Mouse (Mus musculus) heart, embryonic 13.5 days (tissue): ENCODE measurements around the gene Morc3. TPM values are rescaled to one million over a fixed set of nuclear protein-coding genes. Genes with fewer than 3 reads are reported as not detected.
"Not testable (repeated sequence)": the region's sequence is repeated elsewhere in the genome, so short reads cannot be mapped to it uniquely, and the experiment has no call there.

ENCODE experiments used
- ATAC-seq: fragments of 200-750 bp; cut with Nextera tagmentation; 2 replicates; pipeline ENCODE4 v1.8.0; 2017; ENCODE audit warnings: moderate TSS enrichment; ENCODE audit not compliant: insufficient number of reproducible peaks, low FRiP score, low TSS enrichment; ENCODE audit errors: extremely low read depth
- H3K27ac ChIP-seq: fragments of 300-500 bp; sonication (generic); replicated peaks from 2 replicates; pipeline ENCODE4 v1.5.1; 2015; ENCODE audit warnings: moderate library complexity, mild to moderate bottlenecking, inconsistent platforms
- H3K27me3 ChIP-seq: fragments of 300-500 bp; sonication (generic); replicated peaks from 2 replicates; pipeline ENCODE4 v1.6.1; 2015; ENCODE audit warnings: mild to moderate bottlenecking, inconsistent platforms
- H3K36me3 ChIP-seq: fragments of 300-500 bp; sonication (generic); 2 replicates; pipeline ENCODE4 v1.6.1; 2015; ENCODE audit warnings: mild to moderate bottlenecking, inconsistent platforms
- H3K4me1 ChIP-seq: fragments of 300-500 bp; sonication (generic); 2 replicates; pipeline ENCODE4 v1.6.1; 2015; ENCODE audit warnings: inconsistent platforms
- H3K4me2 ChIP-seq: fragments of 300-500 bp; sonication (generic); 2 replicates; pipeline ENCODE4 v1.6.1; 2015; ENCODE audit warnings: inconsistent platforms, mild to moderate bottlenecking, moderate library complexity
- H3K4me3 ChIP-seq: fragments of 300-500 bp; sonication (generic); 2 replicates; pipeline ENCODE4 v1.5.1; 2015; ENCODE audit warnings: moderate library complexity, mild to moderate bottlenecking, inconsistent platforms
- H3K9ac ChIP-seq: fragments of 300-500 bp; sonication (generic); 2 replicates; pipeline ENCODE4 v1.6.1; 2015; ENCODE audit warnings: inconsistent platforms, mild to moderate bottlenecking, moderate library complexity
- H3K9me3 ChIP-seq: fragments of 300-500 bp; sonication (generic); 2 replicates; pipeline ENCODE4 v1.6.1; 2016; ENCODE audit warnings: inconsistent platforms
- WGBS: fragments of 180-500 bp; shearing (Covaris S2); methylation state at CpG from one replicate; pipeline ENCODE4 v1.1.7; 2015; ENCODE audit warnings: mixed read lengths; 5-methylcytosine and 5-hydroxymethylcytosine counted together
- polyA plus RNA-seq: library from polyadenylated mRNA; unstranded; fragments of >200 nt; fragmentation: Nextera tagmentation; extraction: Ambion mirVana; gene quantifications from 2 replicates; pipeline ENCODE4 v1.2.1, GENCODE M21; 2015

The Morc3 gene
- polyA plus RNA-seq, 1 experiment from 2014 or later, result 19.1 TPM

- no peak for ATAC-seq
- no peak overlapping the region for H3K4me2 ChIP-seq
- no peaks in the 10 kb centered on the region for H3K36me3 ChIP-seq
- H3K4me3 ChIP-seq, result no peak overlapping the region
- H3K27ac ChIP-seq, result no peak overlapping the region
- H3K9me3 ChIP-seq, result peaks cover 26% of the 10 kb centered on the region
- H3K4me1 ChIP-seq, result peaks cover 15% of the 10 kb centered on the region
- no peak overlapping the region for H3K9ac ChIP-seq
- no peaks in the 10 kb centered on the region for H3K27me3 ChIP-seq
- WGBS, result 62% methylated on average over 1 of the region's 1 CpGs
Measured at GRCm38 (mm10) chr16:93820040-93820439, 11.9 kb upstream of the Morc3 start.

DNA sequence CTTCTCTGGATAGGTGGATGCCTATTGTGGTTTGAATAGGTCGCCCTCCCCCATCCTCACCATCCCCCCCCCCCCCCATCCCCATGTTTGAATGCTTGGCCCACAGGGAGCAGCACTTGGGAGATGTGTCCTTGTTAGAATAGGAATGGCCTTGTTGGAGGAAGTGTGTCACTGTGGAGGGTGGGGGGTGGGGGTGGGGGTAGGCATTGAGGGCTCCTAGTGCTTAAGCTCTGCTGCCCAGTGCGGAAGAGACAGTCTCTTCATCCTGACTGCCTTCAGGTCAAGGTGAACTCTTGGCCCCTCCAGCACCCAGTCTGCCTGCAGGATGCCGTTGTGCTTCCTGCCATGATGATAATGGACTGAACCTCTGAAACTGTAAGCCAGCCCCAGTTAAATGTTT lies 10.2 kb upstream of the Morc3 start:
- H3K9me3 ChIP-seq, result peaks cover 26% of the 10 kb centered on the region

GRCm38 (mm10) chr16:93822433-93823225 lies 9.3 kb upstream of the Morc3 start:
- H3K27ac ChIP-seq, H3K4me3 ChIP-seq, H3K27me3 ChIP-seq, H3K36me3 ChIP-seq, H3K9ac ChIP-seq, ATAC-seq, H3K4me1 ChIP-seq, H3K4me2 ChIP-seq: not testable (repeated sequence)
- WGBS, result 66% methylated on average over 5 of the region's 8 CpGs
- H3K9me3 ChIP-seq, result peaks cover 26% of the 10 kb centered on the region

More for the DNA sequence above, 10.2 kb upstream of the Morc3 start:
- 84% methylated on average over 3 of the region's 3 CpGs for WGBS
- ATAC-seq, result no peak
- Histone ChIP-seq H3K4me1 (peaks cover 4% of the 10 kb centered on the region; the same call in 1 of the 2 replicates), H3K4me2 (no peak overlapping the region), H3K27me3 (no peaks in the 10 kb centered on the region), H3K4me3 (no peak overlapping the region), H3K9ac (no peak overlapping the region), H3K36me3 (no peaks in the 10 kb centered on the region), H3K27ac (no peak overlapping the region)

- 75% methylated on average over 4 of the region's 4 CpGs for WGBS
- Histone ChIP-seq H3K9me3 (peaks cover 26% of the 10 kb centered on the region), H3K4me2 (no peak overlapping the region), H3K4me1 (no peaks in the 10 kb centered on the region), H3K9ac (no peak overlapping the region), H3K27me3 (no peaks in the 10 kb centered on the region), H3K4me3 (no peak overlapping the region), H3K27ac (no peak overlapping the region), H3K36me3 (no peaks in the 10 kb centered on the region)
- no peak for ATAC-seq
Measured at GRCm38 (mm10) chr16:93824799-93825198, 7.1 kb upstream of the Morc3 start.

GRCm38 (mm10) chr16:93825463-93825862 lies 6.5 kb upstream of the Morc3 start:
- Histone ChIP-seq H3K27me3 (no peaks in the 10 kb centered on the region), H3K9me3 (peaks cover 26% of the 10 kb centered on the region), H3K27ac (no peak overlapping the region), H3K4me3 (no peak overlapping the region), H3K36me3 (no peaks in the 10 kb centered on the region), H3K4me1 (no peaks in the 10 kb centered on the region), H3K4me2 (no peak overlapping the region), H3K9ac (no peak overlapping the region)
- ATAC-seq, result no peak
- 77% methylated on average over 4 of the region's 4 CpGs for WGBS

- no peaks in the 10 kb centered on the region for H3K36me3 ChIP-seq
- H3K4me3 ChIP-seq, result no peak overlapping the region
- H3K4me1 ChIP-seq, result no peaks in the 10 kb centered on the region
- H3K27ac ChIP-seq, result no peak overlapping the region
- no peaks in the 10 kb centered on the region for H3K27me3 ChIP-seq
- ATAC-seq, result no peak
- no peak overlapping the region for H3K4me2 ChIP-seq
- 49% methylated on average over 11 of the region's 11 CpGs for WGBS
- H3K9ac ChIP-seq, result no peak overlapping the region
- peaks cover 26% of the 10 kb centered on the region for H3K9me3 ChIP-seq
Measured at GRCm38 (mm10) chr16:93826054-93826453, 5.9 kb upstream of the Morc3 start.

- not testable (repeated sequence) for H3K4me3 ChIP-seq, H3K4me1 ChIP-seq, H3K4me2 ChIP-seq, H3K36me3 ChIP-seq, H3K27ac ChIP-seq, ATAC-seq, H3K9ac ChIP-seq, H3K27me3 ChIP-seq
- H3K9me3 ChIP-seq, result peaks cover 26% of the 10 kb centered on the region
- WGBS, result 45% methylated on average over 5 of the region's 5 CpGs
Measured at GRCm38 (mm10) chr16:93826478-93826877, 5.4 kb upstream of the Morc3 start.

DNA sequence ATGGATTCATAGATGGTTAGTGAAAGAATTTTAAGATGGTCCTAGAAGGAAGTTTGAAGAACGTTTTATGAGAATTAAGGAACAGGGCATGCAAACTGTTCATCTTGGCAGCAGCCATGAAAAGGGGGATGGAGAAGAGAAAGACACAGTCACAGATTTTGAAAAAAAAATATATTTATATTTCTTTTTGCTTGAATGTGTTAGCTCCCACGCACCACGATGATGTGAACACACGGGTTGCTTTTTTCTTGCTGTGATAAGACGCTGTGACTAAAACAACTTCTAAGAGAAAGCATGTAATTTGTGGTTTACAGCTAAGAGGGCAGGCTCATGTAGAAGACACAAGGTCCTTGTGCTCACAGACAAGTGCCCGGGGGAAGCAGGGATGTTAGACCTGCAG lies 5.0 kb upstream of the Morc3 start:
- no peak overlapping the region for H3K4me2 ChIP-seq
- WGBS, result 74% methylated on average over 6 of the region's 6 CpGs
- no peak for ATAC-seq
- peaks cover 23% of the 10 kb centered on the region for H3K9me3 ChIP-seq
- H3K36me3 ChIP-seq, result no peaks in the 10 kb centered on the region
- H3K27me3 ChIP-seq, result no peaks in the 10 kb centered on the region
- H3K4me3 ChIP-seq, result no peak overlapping the region
- H3K9ac ChIP-seq, result no peak overlapping the region
- H3K4me1 ChIP-seq, result no peaks in the 10 kb centered on the region
- H3K27ac ChIP-seq, result no peak overlapping the region

GRCm38 (mm10) chr16:93829526-93829925 lies 2.4 kb upstream of the Morc3 start:
- H3K27ac ChIP-seq, result no peak overlapping the region
- H3K9ac ChIP-seq, result no peak overlapping the region
- H3K4me3 ChIP-seq, result no peak overlapping the region
- no peaks in the 10 kb centered on the region; the same call in 1 of the 2 replicates for H3K9me3 ChIP-seq
- no peaks in the 10 kb centered on the region for H3K36me3 ChIP-seq
- ATAC-seq, result no peak
- no peaks in the 10 kb centered on the region for H3K27me3 ChIP-seq
- 92% methylated on average over 15 of the region's 15 CpGs for WGBS
- no peak overlapping the region for H3K4me2 ChIP-seq
- H3K4me1 ChIP-seq, result peaks cover 17% of the 10 kb centered on the region

GRCm38 (mm10) chr16:93830071-93830470 lies 1.9 kb upstream of the Morc3 start:
- WGBS, result 76% methylated on average over 9 of the region's 9 CpGs
- no peak for ATAC-seq
- no peak overlapping the region for H3K4me3 ChIP-seq
- H3K9ac ChIP-seq, result no peak overlapping the region
- H3K27ac ChIP-seq, result no peak overlapping the region
- H3K36me3 ChIP-seq, result no peaks in the 10 kb centered on the region
- H3K4me1 ChIP-seq, result peaks cover 22% of the 10 kb centered on the region
- no peaks in the 10 kb centered on the region for H3K9me3 ChIP-seq
- no peak overlapping the region for H3K4me2 ChIP-seq
- H3K27me3 ChIP-seq, result no peaks in the 10 kb centered on the region

DNA sequence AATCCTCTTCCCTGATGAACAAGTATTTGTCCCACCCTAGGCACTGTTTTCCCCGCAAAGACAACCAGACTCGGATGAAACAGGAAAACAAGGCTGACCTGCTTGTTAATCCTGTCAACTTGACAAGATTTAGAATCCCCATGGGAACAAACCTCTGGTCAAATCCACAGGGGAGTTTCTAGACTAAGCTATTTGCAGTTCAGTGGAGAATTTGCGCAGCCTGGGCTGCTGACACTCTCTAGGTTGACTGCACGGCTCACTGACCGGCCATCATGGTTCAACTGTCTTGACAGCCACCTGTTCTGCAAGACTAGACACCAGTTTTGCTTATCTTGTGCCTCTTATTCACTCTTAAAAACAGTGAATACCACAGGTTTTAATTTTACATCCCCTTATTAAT lies 1.0 kb upstream of the Morc3 start:
- no peak for ATAC-seq
- Histone ChIP-seq H3K4me3 (no peak overlapping the region), H3K36me3 (no peaks in the 10 kb centered on the region), H3K4me2 (no peak overlapping the region), H3K4me1 (peaks cover 26% of the 10 kb centered on the region), H3K9me3 (no peaks in the 10 kb centered on the region), H3K9ac (no peak overlapping the region), H3K27me3 (no peaks in the 10 kb centered on the region), H3K27ac (no peak overlapping the region)
- 74% methylated on average over 5 of the region's 5 CpGs for WGBS
